Mouse (Mus musculus) spleen, adult 2 months (tissue): ENCODE results near the gene Nsun5. TPM values are rescaled to one million over a fixed set of nuclear protein-coding genes. Genes with fewer than 3 reads are reported as not detected.

Experiments
- DNase-seq, 2 experiments: peaks; one replicate each; pipeline versions ENCODE4 v3.0.0 to v3.0.0-alpha.2; 2012 to 2021; ENCODE audit warnings: low spot score in 2 of 2, low read depth in 1 of 2
- H3K27ac ChIP-seq: fragments of 200-500 bp; 2 replicates; pipeline ENCODE4 v1.5.1; 2012; ENCODE audit warnings: low read length, inconsistent platforms; ENCODE audit not compliant: insufficient read depth
- H3K27me3 ChIP-seq: fragments of 200-500 bp; 2 replicates; pipeline ENCODE4 v1.6.1; 2012; ENCODE audit warnings: mild to moderate bottlenecking, moderate library complexity, low read length, inconsistent platforms; ENCODE audit not compliant: control insufficient read depth, insufficient read depth
- H3K36me3 ChIP-seq: fragments of 200-500 bp; 2 replicates; pipeline ENCODE4 v1.6.1; 2012; ENCODE audit warnings: mild to moderate bottlenecking, low read length, inconsistent platforms; ENCODE audit not compliant: control insufficient read depth, insufficient read depth
- H3K4me1 ChIP-seq: fragments of 200-500 bp; 2 replicates; pipeline ENCODE4 v1.6.1; 2011; ENCODE audit warnings: inconsistent platforms; ENCODE audit not compliant: control insufficient read depth, insufficient read depth, insufficient read length
- H3K4me3 ChIP-seq: fragments of 200-500 bp; 2 replicates; pipeline ENCODE4 v1.5.1; 2011; ENCODE audit warnings: mild to moderate bottlenecking, inconsistent platforms; ENCODE audit not compliant: insufficient read depth, insufficient read length; ENCODE audit errors: extremely low read depth
- CTCF ChIP-seq: fragments of 200-500 bp; IDR thresholded peaks from 2 replicates; pipeline ENCODE4 v1.5.1; 2011; ENCODE audit warnings: mild to moderate bottlenecking, inconsistent platforms; ENCODE audit not compliant: insufficient read depth, insufficient read length, insufficient replicate concordance; ENCODE audit errors: extremely low read depth
- POLR2A ChIP-seq: fragments of 200-500 bp; IDR thresholded peaks from 2 replicates; pipeline ENCODE4 v1.6.1; 2011; ENCODE audit warnings: low read depth, low read length, inconsistent platforms
- WGBS: fragments of 180-500 bp; shearing (Covaris S2); methylation state at CpG from one replicate; pipeline ENCODE4 v1.1.7; 2018; 5-methylcytosine and 5-hydroxymethylcytosine counted together
- polyA plus RNA-seq: library from polyadenylated mRNA; depleted of rRNA; stranded (reverse); fragments of >200 nt; gene quantifications from 2 replicates; pipeline ENCODE4 v1.2.3, GENCODE M21; 2012; rRNA removed

The Nsun5 gene
- polyA plus RNA-seq, 1 experiment: 31.1 TPM

GRCm38 (mm10) chr5:135408114-135408513 lies 38.4 kb downstream of the Nsun5 start:
- no peaks in the 10 kb centered on the region for H3K27me3 ChIP-seq
- TF ChIP-seq CTCF (no peak), POLR2A (no peak)
- no peak overlapping the region for H3K27ac ChIP-seq
- WGBS: 71% methylated on average over 4 of the region's 4 CpGs
- H3K4me3 ChIP-seq: no peak overlapping the region
- no peaks in the 10 kb centered on the region for H3K36me3 ChIP-seq
- DNase-seq: no peak
- H3K4me1 ChIP-seq: no peaks in the 10 kb centered on the region

DNA sequence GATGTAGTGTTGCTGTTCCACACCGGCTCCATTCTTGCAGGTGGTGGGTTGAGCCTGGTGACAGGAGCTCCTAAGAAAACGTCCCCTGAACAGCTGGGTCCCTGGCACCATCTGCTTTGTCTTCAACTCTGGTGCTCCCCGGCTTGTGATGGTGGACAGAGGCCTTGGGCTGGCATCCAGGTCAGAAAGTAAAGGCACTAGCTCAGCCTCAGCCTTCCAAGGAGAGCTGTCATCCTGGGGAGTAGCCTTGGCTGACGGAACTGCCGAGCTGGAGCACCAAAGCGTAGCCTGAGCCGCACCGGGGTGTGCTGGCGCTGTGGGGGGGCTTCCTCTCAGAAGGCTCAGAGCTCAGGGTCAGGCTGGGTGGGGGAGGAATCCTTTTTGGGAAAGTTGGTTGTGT lies 40.5 kb downstream of the Nsun5 start:
- no peaks in the 10 kb centered on the region for H3K27me3 ChIP-seq
- DNase-seq: no peak
- no peaks in the 10 kb centered on the region for H3K4me1 ChIP-seq
- no peak for TF ChIP-seq POLR2A
- no peak for TF ChIP-seq CTCF
- H3K36me3 ChIP-seq: no peaks in the 10 kb centered on the region
- H3K27ac ChIP-seq: no peak overlapping the region
- 81% methylated on average over 9 of the region's 9 CpGs for WGBS
- no peak overlapping the region for H3K4me3 ChIP-seq

Other genes starting within 250 kb of the Nsun5 start
- gene Tbl2, start 220.3 kb upstream of the Nsun5 start, polyA plus RNA-seq: 6.1 and 7.2 TPM in 2 replicates
- 34.3 and 37.3 TPM in 2 replicates for gene Bcl7b, start 201.7 kb upstream of the Nsun5 start, polyA plus RNA-seq
- 21.9 and 22.6 TPM in 2 replicates for gene Baz1b, start 182.7 kb upstream of the Nsun5 start, polyA plus RNA-seq
- 0.55 and 0.67 TPM in 2 replicates for gene Fzd9, start 118.7 kb upstream of the Nsun5 start, polyA plus RNA-seq
- not detected in 2 replicates for gene Fkbp6, start 19.9 kb upstream of the Nsun5 start, polyA plus RNA-seq
- gene Trim50, start 16.7 kb upstream of the Nsun5 start, polyA plus RNA-seq: 0.31 and 0.55 TPM in 2 replicates
- 26.5 and 29.6 TPM in 2 replicates for gene Pom121, start 24.6 kb downstream of the Nsun5 start, polyA plus RNA-seq
- 18.3 and 21.8 TPM in 2 replicates for gene Hip1, start 175.2 kb downstream of the Nsun5 start, polyA plus RNA-seq
- gene Ccl26, start 193.6 kb downstream of the Nsun5 start, polyA plus RNA-seq: not detected in 2 replicates
- gene Ccl24, start 203.1 kb downstream of the Nsun5 start, polyA plus RNA-seq: 1.0 and 2.8 TPM in 2 replicates